Mouse (Mus musculus): ENCODE results near the gene Ebp. TPM values are rescaled to one million over a fixed set of nuclear protein-coding genes. Genes with fewer than 3 reads are reported as not detected.
A peak's percentile ranks its signal among the peaks of the same experiment; 100 is the strongest.

Gene Ebp
- polyA plus RNA-seq, 1 experiment from 2014 or later = 30.6 TPM

GRCm38 (mm10) chrX:8204076-8204475 lies 10.8 kb upstream of the Ebp start:
- H3K9ac ChIP-seq = no peak overlapping the region
- H3K4me3 ChIP-seq (replicated peaks; ENCODE audit: low read length) = no peak overlapping the region
- H3K27me3 ChIP-seq (ENCODE audit: control insufficient read depth, insufficient read depth, low read length) = no peaks in the 10 kb centered on the region
- no peak overlapping the region for H3K4me2 ChIP-seq (replicated peaks)
- 90% methylated on average over 10 of the region's 10 CpGs for WGBS
- DNase-seq (ENCODE audit: low spot score) = no peak
- no peak overlapping the region for H3K27ac ChIP-seq
- no peak for ATAC-seq (ENCODE audit: low FRiP score)
- H3K9me3 ChIP-seq (ENCODE audit: control insufficient read depth, low read length) = no peaks in the 10 kb centered on the region
- H3K4me1 ChIP-seq (replicated peaks; ENCODE audit: control insufficient read depth, insufficient read depth, low read length) = no peaks in the 10 kb centered on the region
- H3K36me3 ChIP-seq (replicated peaks; ENCODE audit: control insufficient read depth, insufficient read depth) = peaks cover 20% of the 10 kb centered on the region

GRCm38 (mm10) chrX:8203105-8203504 lies 9.8 kb upstream of the Ebp start:
- peaks cover 22% of the 10 kb centered on the region for H3K36me3 ChIP-seq (replicated peaks; ENCODE audit: control insufficient read depth, insufficient read depth)
- no peak overlapping the region for H3K9ac ChIP-seq
- H3K27me3 ChIP-seq (ENCODE audit: control insufficient read depth, insufficient read depth, low read length) = no peaks in the 10 kb centered on the region
- no peaks in the 10 kb centered on the region for H3K4me1 ChIP-seq (replicated peaks; ENCODE audit: control insufficient read depth, insufficient read depth, low read length)
- H3K27ac ChIP-seq = no peak overlapping the region
- H3K9me3 ChIP-seq (ENCODE audit: control insufficient read depth, low read length) = no peaks in the 10 kb centered on the region
- no peak overlapping the region for H3K4me2 ChIP-seq (replicated peaks)
- ATAC-seq (ENCODE audit: low FRiP score) (no peak), DNase-seq (ENCODE audit: low spot score) (no peak)
- no peak overlapping the region for H3K4me3 ChIP-seq (replicated peaks; ENCODE audit: low read length)
- 93% methylated on average over 14 of the region's 14 CpGs for WGBS

- Histone ChIP-seq H3K27me3 (ENCODE audit: control insufficient read depth, insufficient read depth, low read length) (no peaks in the 10 kb centered on the region), H3K4me2 (replicated peaks) (peak overlapping the region; percentile 69), H3K9ac (peak overlapping the region; percentile 50), H3K4me1 (replicated peaks; ENCODE audit: control insufficient read depth, insufficient read depth, low read length) (no peaks in the 10 kb centered on the region), H3K27ac (peak overlapping the region; percentile 79), H3K9me3 (ENCODE audit: control insufficient read depth, low read length) (no peaks in the 10 kb centered on the region), H3K4me3 (replicated peaks; ENCODE audit: low read length) (peak overlapping the region; percentile 45), H3K36me3 (replicated peaks; ENCODE audit: control insufficient read depth, insufficient read depth) (no peaks in the 10 kb centered on the region)
- 17% methylated on average over 38 of the region's 38 CpGs for WGBS
- ATAC-seq (ENCODE audit: low FRiP score) = peak; percentile 97
- DNase-seq (ENCODE audit: low spot score) = peak; percentile 78
Observed at GRCm38 (mm10) chrX:8192640-8193418, 483 bp downstream of the Ebp start.

GRCm38 (mm10) chrX:8192126-8192639 lies 1.1 kb downstream of the Ebp start:
- H3K27me3 ChIP-seq (ENCODE audit: control insufficient read depth, insufficient read depth, low read length) = no peaks in the 10 kb centered on the region
- DNase-seq (ENCODE audit: low spot score) (no peak), ATAC-seq (ENCODE audit: low FRiP score) (no peak)
- H3K9ac ChIP-seq = peak overlapping the region; percentile 50
- H3K4me1 ChIP-seq (replicated peaks; ENCODE audit: control insufficient read depth, insufficient read depth, low read length) = no peaks in the 10 kb centered on the region
- H3K4me2 ChIP-seq (replicated peaks) = peak overlapping the region; percentile 69
- H3K27ac ChIP-seq = peak overlapping the region; percentile 79
- 25% methylated on average over 13 of the region's 13 CpGs for WGBS
- no peaks in the 10 kb centered on the region for H3K36me3 ChIP-seq (replicated peaks; ENCODE audit: control insufficient read depth, insufficient read depth)
- H3K4me3 ChIP-seq (replicated peaks; ENCODE audit: low read length) = peak overlapping the region; percentile 45
- H3K9me3 ChIP-seq (ENCODE audit: control insufficient read depth, low read length) = no peaks in the 10 kb centered on the region

- Histone ChIP-seq H3K4me2 (replicated peaks) (no peak overlapping the region), H3K9me3 (ENCODE audit: control insufficient read depth, low read length) (no peaks in the 10 kb centered on the region), H3K27me3 (ENCODE audit: control insufficient read depth, insufficient read depth, low read length) (no peaks in the 10 kb centered on the region), H3K4me3 (replicated peaks; ENCODE audit: low read length) (no peak overlapping the region), H3K4me1 (replicated peaks; ENCODE audit: control insufficient read depth, insufficient read depth, low read length) (no peaks in the 10 kb centered on the region), H3K27ac (no peak overlapping the region), H3K36me3 (replicated peaks; ENCODE audit: control insufficient read depth, insufficient read depth) (no peaks in the 10 kb centered on the region; the same call in 1 of the 2 replicates), H3K9ac (no peak overlapping the region)
- 19% methylated on average over 7 of the region's 7 CpGs for WGBS
- no peak for DNase-seq (ENCODE audit: low spot score)
- no peak for ATAC-seq (ENCODE audit: low FRiP score)
Observed at GRCm38 (mm10) chrX:8182871-8183540, 10.3 kb downstream of the Ebp start.

- Histone ChIP-seq H3K36me3 (replicated peaks; ENCODE audit: control insufficient read depth, insufficient read depth) (no peaks in the 10 kb centered on the region), H3K4me2 (replicated peaks) (no peak overlapping the region), H3K27me3 (ENCODE audit: control insufficient read depth, insufficient read depth, low read length) (no peaks in the 10 kb centered on the region), H3K9ac (no peak overlapping the region), H3K9me3 (ENCODE audit: control insufficient read depth, low read length) (no peaks in the 10 kb centered on the region), H3K27ac (no peak overlapping the region), H3K4me3 (replicated peaks; ENCODE audit: low read length) (no peak overlapping the region), H3K4me1 (replicated peaks; ENCODE audit: control insufficient read depth, insufficient read depth, low read length) (0 out of 2 replicates have a peak, but pooled peaks cover 3% of the 10 kb centered on the region)
- 92% methylated on average over 5 of the region's 5 CpGs for WGBS
- ATAC-seq (ENCODE audit: low FRiP score) (no peak), DNase-seq (ENCODE audit: low spot score) (no peak)
Observed at GRCm38 (mm10) chrX:8179646-8180045, 13.7 kb downstream of the Ebp start.

GRCm38 (mm10) chrX:8178871-8179270 lies 14.4 kb downstream of the Ebp start:
- Histone ChIP-seq H3K27me3 (ENCODE audit: control insufficient read depth, insufficient read depth, low read length) (no peaks in the 10 kb centered on the region), H3K4me3 (replicated peaks; ENCODE audit: low read length) (no peak overlapping the region), H3K27ac (no peak overlapping the region), H3K9me3 (ENCODE audit: control insufficient read depth, low read length) (no peaks in the 10 kb centered on the region), H3K9ac (no peak overlapping the region), H3K4me2 (replicated peaks) (no peak overlapping the region), H3K4me1 (replicated peaks; ENCODE audit: control insufficient read depth, insufficient read depth, low read length) (0 out of 2 replicates have a peak, but pooled peaks cover 6% of the 10 kb centered on the region), H3K36me3 (replicated peaks; ENCODE audit: control insufficient read depth, insufficient read depth) (no peaks in the 10 kb centered on the region)
- 93% methylated on average over 2 of the region's 2 CpGs for WGBS
- DNase-seq (ENCODE audit: low spot score) = no peak
- no peak for ATAC-seq (ENCODE audit: low FRiP score)

- no peaks in the 10 kb centered on the region; the same call in 1 of the 2 replicates for H3K36me3 ChIP-seq (replicated peaks; ENCODE audit: control insufficient read depth, insufficient read depth)
- peak within 1 kb of the TSS; percentile 54 for H3K4me2 ChIP-seq (replicated peaks)
- H3K27ac ChIP-seq = 0 out of 2 replicates have a peak within 1 kb of the TSS, but pooled peaks have one; percentile 9
- H3K27me3 ChIP-seq (ENCODE audit: control insufficient read depth, insufficient read depth, low read length) = no peaks in the 10 kb centered on the region
- peak; percentile 81 for DNase-seq (ENCODE audit: low spot score)
- H3K9me3 ChIP-seq (ENCODE audit: control insufficient read depth, low read length) = no peaks in the 10 kb centered on the region
- H3K9ac ChIP-seq = peak within 1 kb of the TSS; percentile 65
- ATAC-seq (ENCODE audit: low FRiP score) = peak; percentile 95
- H3K4me1 ChIP-seq (replicated peaks; ENCODE audit: control insufficient read depth, insufficient read depth, low read length) = 0 out of 2 replicates have a peak, but pooled peaks cover 6% of the 10 kb centered on the region
- H3K4me3 ChIP-seq (replicated peaks; ENCODE audit: low read length) = peak within 1 kb of the TSS; percentile 64
- 16% methylated on average over 50 of the region's 56 CpGs for WGBS
Observed at GRCm38 (mm10) chrX:8175504-8176385, 17.6 kb downstream of the Ebp start, which contains the start of gene Tbc1d25. Gene Tbc1d25 (minus strand): TSS chrX:8176181.

All from hindbrain, embryonic 14.5 days (tissue).